Mouse (Mus musculus) hindbrain, postnatal 0 days (tissue): Measurements from ENCODE around the gene 1110008L16Rik. TPM values are rescaled to one million over a fixed set of nuclear protein-coding genes. Genes with fewer than 3 reads are reported as not detected.
A peak's percentile ranks its signal among the peaks of the same experiment; 100 is the strongest.

Experiments used
- ATAC-seq: fragments of 200-750 bp; cut with Nextera tagmentation; 2 replicates; pipeline ENCODE4 v1.8.0; 2017; ENCODE audit warnings: mild to moderate bottlenecking, moderate TSS enrichment, moderate library complexity
- DNase-seq: peaks from one replicate; pipeline ENCODE4 v3.0.0-alpha.2; 2015; ENCODE audit warnings: low spot score
- H3K27ac ChIP-seq: fragments of 300-500 bp; sonication (generic); 2 replicates; pipeline ENCODE4 v1.5.1; 2014; ENCODE audit warnings: mild to moderate bottlenecking
- H3K27me3 ChIP-seq: fragments of 300-500 bp; sonication (generic); 2 replicates; pipeline ENCODE4 v1.6.1; 2014; ENCODE audit warnings: low read length, mixed read lengths; ENCODE audit not compliant: insufficient read depth
- H3K36me3 ChIP-seq: fragments of 300-500 bp; sonication (generic); 2 replicates; pipeline ENCODE4 v1.6.1; 2014; ENCODE audit warnings: low read length, mixed read lengths; ENCODE audit not compliant: insufficient read depth
- H3K4me1 ChIP-seq: fragments of 300-500 bp; sonication (generic); 2 replicates; pipeline ENCODE4 v1.6.1; 2014; ENCODE audit warnings: antibody characterized with exemption, low read length, mixed read lengths; ENCODE audit not compliant: insufficient read depth
- H3K4me2 ChIP-seq: fragments of 300-500 bp; sonication (generic); 2 replicates; pipeline ENCODE4 v1.6.1; 2014; ENCODE audit warnings: low read depth, mild to moderate bottlenecking, low read length, moderate library complexity, mixed read lengths
- H3K4me3 ChIP-seq: fragments of 300-500 bp; sonication (generic); 2 replicates; pipeline ENCODE4 v1.5.1; 2014; ENCODE audit warnings: low read length
- H3K9ac ChIP-seq: fragments of 300-500 bp; sonication (generic); replicated peaks from 2 replicates; pipeline ENCODE4 v1.6.1; 2014; ENCODE audit warnings: mild to moderate bottlenecking, low read length, moderate library complexity, mixed read lengths
- H3K9me3 ChIP-seq: fragments of 300-500 bp; sonication (generic); 2 replicates; pipeline ENCODE4 v1.6.1; 2016; ENCODE audit warnings: low read length, mixed read lengths
- CTCF ChIP-seq: IDR thresholded peaks from 2 replicates; pipeline ENCODE4 v1.5.1; 2016; ENCODE audit warnings: antibody characterized with exemption, control low read depth, low read depth
- WGBS: fragments of 180-500 bp; shearing (Covaris S2); extraction: QIAGEN DNeasy Blood & Tissue Kit; methylation state at CpG from one replicate; pipeline ENCODE4 v1.1.7; 2014; 5-methylcytosine and 5-hydroxymethylcytosine counted together
- polyA plus RNA-seq: library from polyadenylated mRNA; unstranded; fragments of >200 nt; fragmentation: Nextera tagmentation; extraction: Ambion mirVana; gene quantifications from 2 replicates; pipeline ENCODE4 v1.2.1, GENCODE M21; 2015
- total RNA-seq: library from RNA; depleted of rRNA; stranded (reverse); fragments of >200 nt; gene quantifications from 2 replicates; pipeline ENCODE4 v1.2.3, GENCODE M21; 2014

1110008L16Rik gene
- total and polyA plus RNA-seq, 2 experiments from 2014 or later: 7.6 to 9.8 TPM

GRCm38 (mm10) chr12:55311841-55312240 lies 12.5 kb downstream of the 1110008L16Rik start:
- H3K27me3 ChIP-seq: no peaks in the 10 kb centered on the region
- H3K36me3 ChIP-seq: no peaks in the 10 kb centered on the region
- no peak overlapping the region for H3K4me2 ChIP-seq
- H3K9me3 ChIP-seq: no peaks in the 10 kb centered on the region
- DNase-seq (no peak), ATAC-seq (no peak)
- WGBS: 82% methylated on average over 7 of the region's 7 CpGs
- no peaks in the 10 kb centered on the region for H3K4me1 ChIP-seq
- no peak overlapping the region for H3K27ac ChIP-seq
- H3K9ac ChIP-seq: no peak overlapping the region
- no peak for TF ChIP-seq CTCF
- no peak overlapping the region for H3K4me3 ChIP-seq

DNA sequence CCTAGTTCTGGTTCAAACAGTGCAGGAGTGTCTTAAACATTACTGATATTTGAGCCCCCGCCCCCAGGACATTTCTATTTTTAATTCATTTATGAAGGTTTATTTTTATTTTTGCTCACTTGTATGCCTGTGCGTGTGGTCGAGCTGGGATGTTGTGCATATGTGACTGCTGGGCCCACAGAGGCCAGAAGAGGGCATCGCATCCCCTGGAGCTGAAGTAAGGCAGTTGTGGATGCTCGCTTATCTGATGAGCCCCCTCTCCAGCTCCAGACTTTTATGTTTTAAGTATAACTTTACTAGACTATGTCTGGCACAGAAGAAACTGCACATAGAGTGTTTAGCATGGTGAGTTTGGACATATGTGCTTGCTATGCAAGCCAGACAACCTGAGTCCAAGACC lies 14.5 kb downstream of the 1110008L16Rik start:
- no peak overlapping the region for H3K27ac ChIP-seq
- H3K27me3 ChIP-seq: no peaks in the 10 kb centered on the region
- no peaks in the 10 kb centered on the region for H3K4me1 ChIP-seq
- no peak for ATAC-seq
- H3K4me3 ChIP-seq: no peak overlapping the region
- H3K36me3 ChIP-seq: no peaks in the 10 kb centered on the region
- H3K4me2 ChIP-seq: no peak overlapping the region
- no peak for DNase-seq
- WGBS: 88% methylated on average over 5 of the region's 5 CpGs
- H3K9me3 ChIP-seq: no peaks in the 10 kb centered on the region
- TF ChIP-seq CTCF: peak; percentile 36; the same call in 1 of the 2 replicates
- H3K9ac ChIP-seq: no peak overlapping the region

DNA sequence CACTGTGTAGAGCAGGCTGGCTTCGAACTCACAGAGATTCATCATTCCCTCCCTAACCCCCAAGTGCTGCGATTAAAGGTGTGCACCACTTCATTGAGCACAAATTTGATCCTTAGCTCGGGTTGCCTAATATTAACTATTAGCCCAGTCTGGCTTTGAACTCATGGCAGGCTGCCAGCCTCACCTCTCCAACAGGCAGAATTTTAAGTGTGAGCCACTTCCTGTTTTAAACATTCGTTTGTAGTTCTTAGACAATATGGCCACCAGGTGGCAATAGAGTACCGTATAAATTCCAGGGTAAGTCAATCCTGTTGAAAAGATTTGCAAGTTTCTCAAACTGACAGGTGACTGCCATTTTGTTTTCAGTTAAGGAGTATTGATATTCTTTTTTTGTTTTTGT lies 15.8 kb downstream of the 1110008L16Rik start:
- H3K9me3 ChIP-seq: no peaks in the 10 kb centered on the region
- no peak overlapping the region for H3K9ac ChIP-seq
- H3K27ac ChIP-seq: no peak overlapping the region
- H3K4me2 ChIP-seq: no peak overlapping the region
- ATAC-seq: peak; percentile 43; the same call in 1 of the 2 replicates
- peak; percentile 93 for DNase-seq
- H3K36me3 ChIP-seq: no peaks in the 10 kb centered on the region
- WGBS: 38% methylated on average over 5 of the region's 5 CpGs
- TF ChIP-seq CTCF: peak; percentile 76
- no peaks in the 10 kb centered on the region for H3K4me1 ChIP-seq
- H3K4me3 ChIP-seq: no peak overlapping the region
- no peaks in the 10 kb centered on the region for H3K27me3 ChIP-seq

DNA sequence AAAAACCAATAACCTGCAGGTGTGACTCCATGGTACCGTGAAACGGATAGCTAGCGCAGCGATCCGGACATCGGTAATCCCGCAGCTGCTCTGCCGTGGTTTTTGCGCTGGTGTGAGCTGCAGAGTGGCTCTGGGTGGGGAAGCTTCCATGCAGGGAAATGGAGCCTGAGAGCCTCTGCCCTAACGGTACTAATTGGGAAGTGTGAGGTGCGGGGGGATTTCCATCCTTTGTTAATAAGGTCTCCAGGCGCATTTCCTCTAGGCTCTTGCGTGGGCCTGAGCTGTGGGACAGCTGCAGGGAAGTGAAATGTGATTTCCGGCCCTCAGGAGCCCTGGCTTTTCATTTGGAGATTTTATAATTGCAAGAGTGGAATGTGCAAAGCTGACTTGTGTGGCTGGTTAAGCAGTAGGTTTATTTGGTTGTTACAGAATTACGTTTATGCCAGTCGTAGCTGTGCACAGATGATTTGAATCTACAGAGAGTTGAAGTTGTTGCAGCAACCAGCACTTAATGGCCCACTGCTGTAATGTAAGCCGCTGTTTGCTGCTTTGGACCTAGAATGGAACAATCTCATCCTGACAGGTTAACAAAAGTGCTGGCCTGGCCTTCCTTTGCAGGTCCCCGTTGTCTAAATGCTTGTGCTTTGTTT lies 22.4 kb downstream of the 1110008L16Rik start:
- Histone ChIP-seq H3K4me3 (no peak overlapping the region), H3K36me3 (no peaks in the 10 kb centered on the region), H3K4me1 (no peaks in the 10 kb centered on the region), H3K27ac (peak overlapping the region; percentile 26; the same call in 1 of the 2 replicates), H3K9me3 (no peaks in the 10 kb centered on the region), H3K9ac (no peak overlapping the region), H3K27me3 (no peaks in the 10 kb centered on the region), H3K4me2 (no peak overlapping the region)
- DNase-seq: no peak
- 79% methylated on average over 18 of the region's 18 CpGs for WGBS
- no peak for TF ChIP-seq CTCF
- ATAC-seq: no peak

DNA sequence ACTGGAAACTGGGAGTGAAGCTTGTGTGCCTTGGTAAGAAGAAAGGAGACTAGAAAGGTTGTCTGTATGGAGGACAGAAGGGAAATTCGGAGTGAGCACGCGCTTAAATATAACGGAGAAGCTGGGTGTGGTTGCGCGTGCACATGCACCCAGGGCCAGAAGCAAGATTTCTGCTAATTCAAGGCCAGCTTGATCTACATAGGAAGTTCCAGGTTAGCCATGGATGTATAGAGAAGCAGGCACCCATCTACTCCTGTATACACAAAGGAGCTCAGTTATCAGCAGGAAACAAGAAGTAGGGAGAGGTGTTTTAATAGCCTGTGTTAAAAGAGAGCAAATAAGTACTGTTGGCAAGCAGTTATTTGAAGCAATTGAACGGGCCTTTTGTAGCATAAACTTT lies 26.3 kb downstream of the 1110008L16Rik start:
- no peak overlapping the region for H3K4me2 ChIP-seq
- 93% methylated on average over 7 of the region's 7 CpGs for WGBS
- no peak overlapping the region for H3K9ac ChIP-seq
- no peaks in the 10 kb centered on the region for H3K4me1 ChIP-seq
- H3K27me3 ChIP-seq: no peaks in the 10 kb centered on the region
- H3K4me3 ChIP-seq: no peak overlapping the region
- H3K9me3 ChIP-seq: no peaks in the 10 kb centered on the region
- TF ChIP-seq CTCF: no peak
- no peaks in the 10 kb centered on the region for H3K36me3 ChIP-seq
- ATAC-seq: no peak
- DNase-seq: no peak
- H3K27ac ChIP-seq: no peak overlapping the region

GRCm38 (mm10) chr12:55328784-55329183 lies 29.4 kb downstream of the 1110008L16Rik start:
- no peak for DNase-seq
- Histone ChIP-seq H3K4me3 (no peak overlapping the region), H3K4me1 (no peaks in the 10 kb centered on the region), H3K9ac (no peak overlapping the region), H3K27ac (no peak overlapping the region), H3K36me3 (no peaks in the 10 kb centered on the region), H3K27me3 (no peaks in the 10 kb centered on the region), H3K9me3 (no peaks in the 10 kb centered on the region), H3K4me2 (no peak overlapping the region)
- TF ChIP-seq CTCF: no peak
- no peak for ATAC-seq
- 89% methylated on average over 4 of the region's 4 CpGs for WGBS

- ATAC-seq (no peak), DNase-seq (no peak)
- whole genome bisulfite sequencing: 95% methylated on average over 7 of the region's 7 CpGs
- Histone ChIP-seq H3K27ac (no peak overlapping the region), H3K9ac (no peak overlapping the region), H3K27me3 (no peaks in the 10 kb centered on the region), H3K4me2 (no peak overlapping the region), H3K36me3 (no peaks in the 10 kb centered on the region), H3K9me3 (no peaks in the 10 kb centered on the region), H3K4me1 (no peaks in the 10 kb centered on the region), H3K4me3 (no peak overlapping the region)
- no peak for TF ChIP-seq CTCF
Measured at GRCm38 (mm10) chr12:55329351-55329750, 30.0 kb downstream of the 1110008L16Rik start.
